In genomic region chr4:136173210-136173715, GRCm38 (mm10) we compare ENCODE assay signal across 8 mouse cellular contexts. TPM values are rescaled to one million over a fixed set of nuclear protein-coding genes. Genes with fewer than 3 reads are reported as not detected.
A peak's percentile ranks its signal among the peaks of the same experiment; 100 is the strongest.
DNase-seq lines count a peak whose midpoint lies in the region; ATAC-seq and TF ChIP-seq lines count a peak whose summit lies in the region.

No protein-coding gene starts in this region.

- peak overlapping the region; percentile 83 for H3K4me3 ChIP-seq in kidney, adult 2 months (ENCODE audit: insufficient read depth, low read depth, low read length)
- H3K4me3 ChIP-seq in hindbrain, embryonic 13.5 days, result peak overlapping the region; percentile 62
- H3K4me3 ChIP-seq in midbrain, embryonic 16.5 days (ENCODE audit: low read depth, low read length), result peak overlapping the region; percentile 58

- peak overlapping the region; percentile 70 for H3K9ac ChIP-seq in hindbrain, embryonic 13.5 days
- H3K9ac ChIP-seq in midbrain, embryonic 16.5 days (ENCODE audit: low read depth, low read length), result no peak overlapping the region; the same call in 1 of the 2 replicates

- H3K36me3 ChIP-seq in kidney, adult 2 months (ENCODE audit: control insufficient read depth, insufficient read depth, low read length), result no peaks in the 10 kb centered on the region
- H3K36me3 ChIP-seq in hindbrain, embryonic 13.5 days, result no peaks in the 10 kb centered on the region
- H3K36me3 ChIP-seq in midbrain, embryonic 16.5 days (ENCODE audit: control insufficient read depth, insufficient read depth, low read length), result no peaks in the 10 kb centered on the region

- peaks cover 16% of the 10 kb centered on the region for H3K4me1 ChIP-seq in kidney, adult 2 months (ENCODE audit: control insufficient read depth, insufficient read depth, low read length)
- H3K4me1 ChIP-seq in hindbrain, embryonic 13.5 days (replicated peaks), result peaks cover 54% of the 10 kb centered on the region
- peaks cover 15% of the 10 kb centered on the region for H3K4me1 ChIP-seq in midbrain, embryonic 16.5 days (ENCODE audit: control insufficient read depth, insufficient read depth, low read length)

- WGBS in kidney, adult 2 months, result 21% methylated on average over 14 of the region's 14 CpGs
- 2% methylated on average over 14 of the region's 14 CpGs for WGBS in hindbrain, embryonic 13.5 days
- 3% methylated on average over 14 of the region's 14 CpGs for WGBS in midbrain, embryonic 16.5 days

- H3K27ac ChIP-seq in kidney, adult 2 months (ENCODE audit: insufficient read depth, low read depth, low read length), result no peak overlapping the region
- no peak overlapping the region for H3K27ac ChIP-seq in hindbrain, embryonic 13.5 days
- no peak overlapping the region for H3K27ac ChIP-seq in midbrain, embryonic 16.5 days (ENCODE audit: low read length)

- H3K27me3 ChIP-seq in kidney, adult 2 months (replicated peaks; ENCODE audit: control insufficient read depth, insufficient read depth, low read length), result no peaks in the 10 kb centered on the region
- H3K27me3 ChIP-seq in hindbrain, embryonic 13.5 days, result peaks cover 13% of the 10 kb centered on the region
- peaks cover 5% of the 10 kb centered on the region; the same call in 1 of the 2 replicates for H3K27me3 ChIP-seq in midbrain, embryonic 16.5 days (ENCODE audit: control insufficient read depth, insufficient read depth, low read depth, low read length)

- no peaks in the 10 kb centered on the region for H3K9me3 ChIP-seq in hindbrain, embryonic 13.5 days
- no peaks in the 10 kb centered on the region for H3K9me3 ChIP-seq in midbrain, embryonic 16.5 days (replicated peaks; ENCODE audit: control insufficient read depth, low read length, poor library complexity, severe bottlenecking)

- no peak for DNase-seq in kidney, adult 2 months
- no peak for DNase-seq in kidney, postnatal 14 days
- DNase-seq in Muller cell, postnatal 12 days (ENCODE audit: inconsistent ontology term), result peak; percentile 14
- no peak for DNase-seq in left cerebral cortex, adult 8-10 months (ENCODE audit: low spot score in 2 of 2)
- DNase-seq in adrenal gland, postnatal 25 days, result no peak
- DNase-seq in adipocyte (ENCODE audit: low spot score), result no peak

- no peak for TF ChIP-seq POLR2A in kidney, adult 2 months (IDR thresholded peaks at IDR 0.05; ENCODE audit: low read depth, low read length)

- peak overlapping the region; percentile 100 for H3K4me2 ChIP-seq in hindbrain, embryonic 13.5 days
- H3K4me2 ChIP-seq in midbrain, embryonic 16.5 days (ENCODE audit: low read length), result peak overlapping the region; percentile 100

- no peak for ATAC-seq in hindbrain, embryonic 13.5 days (ENCODE audit: low FRiP score)
- ATAC-seq in midbrain, embryonic 16.5 days, result no peak

- TF ChIP-seq CTCF in kidney, adult 2 months (conservative IDR thresholded peaks at IDR 0.05; ENCODE audit: insufficient read depth, insufficient read length, low read depth, low read length), result no peak

RNA-seq across cellular contexts. Expression of gene E2f2, which starts 1.1 kb away (rescaled TPM):
- 2.1 and 2.2 TPM in 2 replicates for polyA plus RNA-seq in kidney, adult 2 months (2012; rRNA removed)
- polyA plus RNA-seq in hindbrain, embryonic 13.5 days (2015; fragmentation: Nextera tagmentation; extraction: Ambion mirVana), result 2.7 and 3.2 TPM in 2 replicates
- 1.4 and 1.6 TPM in 2 replicates for polyA plus RNA-seq in midbrain, embryonic 16.5 days (2015; fragmentation: Nextera tagmentation; extraction: Ambion mirVana)
- total RNA-seq in left cerebral cortex, adult 8-10 months (2022), result 1 to 10 TPM in 1 of 4 experiments, under 1 TPM in 3; 0.37 to 1.3 (median 0.48) TPM
- total RNA-seq in adrenal gland, postnatal 25 days (2021), result 4.1 and 4.8 TPM in 2 replicates

RNA-seq across cellular contexts. Expression of gene Id3, which starts 30.0 kb away (rescaled TPM):
- polyA plus RNA-seq in kidney, adult 2 months (2012; rRNA removed), result 259 and 289 TPM in 2 replicates
- polyA plus RNA-seq in hindbrain, embryonic 13.5 days (2015; fragmentation: Nextera tagmentation; extraction: Ambion mirVana), result 234 and 269 TPM in 2 replicates
- polyA plus RNA-seq in midbrain, embryonic 16.5 days (2015; fragmentation: Nextera tagmentation; extraction: Ambion mirVana), result 110 and 114 TPM in 2 replicates
- total RNA-seq in left cerebral cortex, adult 8-10 months (2022), result 10 to 100 TPM; 34.7 to 39.3 (median 38.4) TPM
- 59.6 and 78.0 TPM in 2 replicates for total RNA-seq in adrenal gland, postnatal 25 days (2021)

RNA-seq across cellular contexts. Expression of gene Asap3, which starts 32.9 kb away (rescaled TPM):
- polyA plus RNA-seq in kidney, adult 2 months (2012; rRNA removed), result 5.7 and 7.0 TPM in 2 replicates
- 5.8 and 6.3 TPM in 2 replicates for polyA plus RNA-seq in hindbrain, embryonic 13.5 days (2015; fragmentation: Nextera tagmentation; extraction: Ambion mirVana)
- polyA plus RNA-seq in midbrain, embryonic 16.5 days (2015; fragmentation: Nextera tagmentation; extraction: Ambion mirVana), result 4.5 and 5.1 TPM in 2 replicates
- total RNA-seq in left cerebral cortex, adult 8-10 months (2022), result 1 to 10 TPM; 2.5 to 4.5 (median 3.3) TPM
- total RNA-seq in adrenal gland, postnatal 25 days (2021), result 1.8 and 2.8 TPM in 2 replicates
